Mouse (Mus musculus) lung, postnatal 10 days (tissue): ENCODE results near the gene Dnajb3.

ENCODE experiments used
- DNase-seq: peaks from one replicate; pipeline ENCODE4 v3.0.0; 2021

Dnajb3 gene

DNA sequence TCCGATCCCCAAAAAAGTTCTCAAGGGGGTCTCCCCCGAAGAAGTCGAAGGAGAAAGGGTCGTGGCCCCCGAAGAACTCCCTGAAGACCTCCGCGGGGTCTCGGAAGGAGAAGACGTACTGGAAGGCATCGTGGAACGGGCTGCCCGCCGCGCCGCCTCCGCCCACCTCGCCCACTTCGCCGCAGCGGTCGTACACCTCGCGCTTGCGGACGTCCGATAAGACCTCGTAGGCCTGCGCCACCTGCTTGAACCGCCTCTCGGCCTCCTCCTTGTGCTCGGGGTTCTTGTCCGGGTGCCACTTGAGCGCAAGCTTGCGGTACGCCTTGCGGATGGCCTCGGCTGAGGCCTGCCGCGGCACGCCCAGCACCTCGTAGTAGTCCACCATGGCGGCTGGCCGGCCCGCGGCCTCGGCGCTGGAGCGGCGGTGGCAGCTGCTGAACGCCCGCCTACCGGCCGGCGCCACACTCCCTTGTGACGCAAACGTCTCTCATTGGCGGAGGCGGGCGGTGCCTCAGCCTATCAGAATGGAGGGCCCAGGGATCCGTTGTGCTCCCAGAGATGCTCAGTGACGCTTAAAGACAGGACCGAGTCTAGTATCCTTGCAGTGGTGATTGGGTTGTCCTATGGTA lies at the start of gene Dnajb3:
Gene Dnajb3 (minus strand): TSS at position 489 of the 629 bp plus-strand sequence.
- DNase-seq = peak; percentile 79

DNA sequence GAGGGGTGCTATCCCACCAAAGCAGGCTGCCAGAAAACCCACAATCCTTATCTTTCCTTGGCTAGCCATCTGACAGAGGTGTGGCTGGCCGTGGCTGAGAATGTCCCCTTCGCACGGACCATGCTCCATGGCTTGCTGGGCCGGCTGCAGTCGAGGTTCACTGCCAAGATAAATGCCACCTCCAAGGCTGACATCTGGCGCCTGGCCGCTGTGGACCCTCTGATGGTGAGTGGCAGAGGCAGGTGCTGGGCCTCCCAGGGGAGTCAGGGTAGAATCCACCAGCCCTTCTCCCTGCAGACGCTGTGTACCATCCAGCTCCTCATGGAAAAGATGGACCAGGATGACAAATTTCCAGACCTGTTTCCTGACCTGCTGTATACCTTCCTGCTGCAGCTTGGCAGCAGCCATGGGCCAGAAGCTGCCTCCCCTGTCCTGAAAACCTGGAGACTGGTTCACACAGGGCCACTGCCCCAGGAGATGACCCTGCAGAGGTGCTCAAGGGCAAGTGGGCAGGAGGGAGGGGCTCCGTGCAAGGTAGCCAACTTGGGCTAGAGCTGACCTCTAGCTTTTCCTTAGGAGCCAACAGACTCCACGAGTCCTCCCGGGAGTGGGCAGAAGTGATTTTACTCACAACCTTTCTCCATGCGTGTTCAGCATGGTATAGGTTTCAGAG lies 49.3 kb upstream of the Dnajb3 start:
- DNase-seq = no peak

DNA sequence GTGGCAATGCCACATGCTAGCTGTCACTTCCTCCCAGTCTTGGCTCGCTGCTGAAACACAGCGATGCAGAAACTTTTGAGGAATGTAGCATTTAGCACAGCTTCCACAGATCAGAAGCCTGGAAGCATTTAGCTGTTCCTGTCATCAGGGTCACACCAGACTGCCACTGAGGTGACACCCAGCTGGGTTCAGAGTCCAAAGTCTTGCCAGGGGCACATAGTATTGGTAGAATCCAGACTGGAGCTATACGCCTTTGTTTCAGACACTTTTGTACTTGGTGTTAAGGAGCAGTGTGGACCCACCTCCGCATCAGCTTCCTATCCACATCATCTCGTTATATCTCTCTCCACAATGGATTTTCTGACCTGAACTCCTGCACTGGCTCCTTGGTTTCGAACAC lies 48.0 kb upstream of the Dnajb3 start:
- DNase-seq = no peak

DNA sequence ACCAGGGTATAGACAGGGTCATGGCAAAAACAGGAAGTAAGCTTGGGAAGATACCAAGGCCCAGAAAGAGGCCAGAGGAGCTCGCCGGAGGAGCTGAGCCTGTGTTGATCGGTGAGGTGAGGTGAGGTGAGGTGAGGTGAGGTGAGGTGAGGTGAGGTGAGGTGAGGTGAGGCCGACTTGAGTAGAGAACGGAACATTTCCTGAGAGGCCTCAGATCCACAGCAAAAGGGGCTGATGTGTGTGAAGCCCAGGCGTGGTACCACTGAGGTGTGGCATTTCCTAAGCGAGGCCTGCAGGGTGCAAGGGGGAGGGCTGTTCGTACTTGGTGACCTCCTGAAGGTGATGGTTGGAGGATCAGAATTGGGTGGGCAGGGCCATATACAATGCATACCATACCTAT lies 47.5 kb upstream of the Dnajb3 start:
- no peak for DNase-seq

DNA sequence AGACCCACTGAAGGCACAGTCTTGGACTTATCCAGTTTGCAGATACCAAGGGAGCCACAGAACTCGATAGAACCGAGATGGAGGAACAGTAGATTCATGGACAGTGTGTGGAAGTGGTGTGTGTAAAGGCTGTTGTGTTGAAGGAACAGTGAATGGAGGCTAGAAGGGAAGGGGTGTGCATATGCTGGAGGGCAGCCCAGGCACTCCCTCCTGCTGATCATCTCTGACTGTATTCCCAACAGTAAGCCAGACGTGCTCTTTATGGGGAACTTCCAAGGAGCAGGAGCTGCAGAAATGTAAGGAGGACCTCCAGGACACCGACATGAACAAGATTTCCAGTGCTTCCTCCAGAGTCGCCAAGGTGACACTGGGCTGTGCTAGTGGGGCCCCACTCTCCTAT lies 44.4 kb upstream of the Dnajb3 start:
- DNase-seq = no peak

DNA sequence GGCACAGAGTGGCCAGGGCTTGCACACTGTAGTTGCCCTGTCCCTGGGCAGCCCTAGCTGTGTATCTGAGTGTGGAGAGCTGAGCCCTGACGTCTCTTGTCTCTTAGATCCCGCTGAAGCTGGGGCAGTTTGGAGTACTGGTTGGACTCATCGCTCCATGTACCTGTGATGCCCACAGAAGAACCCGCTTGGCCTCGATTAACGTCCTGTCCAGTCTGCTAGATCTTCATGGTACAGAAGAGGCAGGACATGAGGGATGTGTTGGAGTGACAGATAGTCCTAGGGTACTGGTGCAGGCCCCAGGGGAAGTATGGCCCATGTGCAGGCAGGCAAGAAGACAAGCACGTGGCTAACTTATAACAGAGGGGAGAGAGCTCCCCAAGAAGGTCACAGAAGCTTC lies 44.0 kb upstream of the Dnajb3 start:
- DNase-seq = no peak

DNA sequence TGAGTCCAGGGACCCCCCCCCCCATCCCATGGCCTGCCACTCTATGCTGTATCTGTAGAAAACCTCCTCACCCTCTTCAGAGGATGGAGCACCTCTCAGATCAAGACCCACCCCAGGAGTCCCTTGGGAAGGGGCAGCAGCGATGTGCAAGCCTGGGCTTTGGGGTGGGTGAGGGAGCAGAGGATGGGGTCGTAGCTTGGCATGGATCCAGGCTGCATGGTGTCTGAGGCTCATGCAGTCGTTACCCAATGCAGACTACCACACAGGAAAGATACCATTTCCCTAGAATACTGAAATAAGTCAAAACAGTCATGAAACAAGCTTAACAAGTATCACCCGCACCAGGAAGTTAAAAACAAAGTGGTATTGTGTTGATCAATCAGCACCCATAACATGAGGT lies 43.1 kb upstream of the Dnajb3 start:
- DNase-seq = no peak

DNA sequence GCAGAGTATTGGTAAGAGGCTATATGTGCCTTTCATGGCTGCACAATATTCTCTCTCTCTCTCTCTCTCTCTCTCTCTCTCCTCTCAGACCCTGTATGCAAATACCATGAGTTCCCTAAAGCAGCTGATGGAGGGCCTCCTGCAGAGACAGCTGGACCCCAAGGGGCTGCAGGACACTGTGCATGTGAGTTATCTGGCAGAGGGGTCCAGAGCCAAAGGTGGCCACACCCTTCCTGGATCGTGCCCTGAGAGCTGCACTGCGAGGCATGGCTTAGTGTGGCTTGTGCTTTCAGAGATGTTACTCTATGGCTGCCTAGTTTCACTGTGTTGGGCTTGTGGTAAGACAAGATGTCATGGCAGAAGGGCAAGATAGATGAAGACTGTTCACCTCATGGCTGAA lies 42.1 kb upstream of the Dnajb3 start:
- DNase-seq = no peak

DNA sequence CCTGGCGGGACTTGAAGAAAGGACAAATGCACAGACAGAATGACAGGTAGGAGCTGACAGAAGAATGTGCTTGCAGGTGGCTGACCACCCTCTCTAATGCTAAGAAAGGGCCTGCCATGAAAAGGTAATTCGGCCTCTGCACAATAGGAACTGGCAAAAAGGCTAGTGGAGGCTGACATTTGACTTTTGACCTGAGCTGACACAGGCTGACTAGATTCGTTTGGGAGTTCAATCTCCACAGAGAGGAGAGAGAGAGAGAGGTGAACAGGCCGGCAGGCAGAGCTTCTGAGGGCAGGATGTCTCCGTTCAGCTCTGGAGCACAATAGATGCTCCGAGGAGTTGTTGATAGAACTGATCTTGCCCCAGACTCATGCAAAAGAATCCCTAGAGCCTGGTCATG lies 40.8 kb upstream of the Dnajb3 start:
- DNase-seq = no peak

DNA sequence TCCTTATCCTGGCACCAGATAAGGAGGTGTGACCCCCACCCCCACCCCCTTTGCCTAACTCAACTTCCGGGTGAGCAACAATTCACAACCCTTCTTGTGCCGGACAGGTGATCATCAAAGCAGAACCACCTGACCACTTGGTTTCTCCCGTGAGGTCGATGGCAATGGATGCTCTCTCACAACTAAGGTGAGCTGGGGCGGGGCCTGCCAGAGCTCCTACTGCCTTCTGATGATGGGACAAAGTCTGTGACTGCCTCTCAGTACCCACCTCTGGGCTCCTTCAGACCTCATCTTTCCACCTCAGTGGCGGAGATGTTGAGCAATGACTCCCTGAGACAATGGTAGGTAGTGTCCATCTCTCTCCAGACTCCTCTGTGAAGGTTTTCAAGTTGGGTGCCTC lies 40.3 kb upstream of the Dnajb3 start:
- no peak for DNase-seq

DNA sequence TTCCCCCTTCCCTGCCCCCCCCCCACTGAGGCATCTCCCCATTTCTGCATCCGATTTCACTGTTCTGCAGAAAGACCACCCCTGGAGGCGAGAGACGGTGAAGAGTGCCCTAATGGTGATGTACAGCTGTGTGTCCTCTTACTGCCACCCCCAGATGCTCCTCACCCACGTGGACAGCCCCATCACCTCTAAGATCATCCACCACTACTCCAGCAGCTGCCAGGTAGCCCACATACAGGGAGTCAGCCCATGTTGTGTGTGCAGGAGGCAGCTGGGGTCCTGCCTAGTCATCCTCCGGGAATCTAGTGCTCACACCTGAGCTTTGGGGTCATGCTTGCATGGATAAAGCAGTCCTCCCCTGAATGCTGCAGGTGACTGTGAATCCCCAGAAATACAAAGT lies 38.3 kb upstream of the Dnajb3 start:
- DNase-seq = no peak

DNA sequence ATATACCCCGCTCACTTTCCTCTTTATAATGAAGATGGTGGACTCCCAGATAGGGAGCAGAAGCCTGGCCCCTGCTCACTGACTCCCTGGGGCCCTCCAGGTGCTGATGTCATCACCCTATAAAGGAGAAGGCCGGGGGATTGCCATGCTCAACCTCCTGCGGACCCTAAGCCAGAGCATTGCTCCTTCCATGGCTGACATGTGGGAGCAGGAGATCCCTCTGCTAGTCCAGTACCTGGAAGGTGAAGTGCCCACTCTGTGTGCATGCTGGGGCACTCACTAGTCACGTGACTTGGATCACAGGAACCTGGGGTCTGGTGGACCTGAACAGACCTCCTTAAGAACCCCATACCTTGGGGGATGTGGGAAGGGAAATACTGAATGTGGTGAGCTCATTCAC lies 35.0 kb upstream of the Dnajb3 start:
- DNase-seq = no peak

DNA sequence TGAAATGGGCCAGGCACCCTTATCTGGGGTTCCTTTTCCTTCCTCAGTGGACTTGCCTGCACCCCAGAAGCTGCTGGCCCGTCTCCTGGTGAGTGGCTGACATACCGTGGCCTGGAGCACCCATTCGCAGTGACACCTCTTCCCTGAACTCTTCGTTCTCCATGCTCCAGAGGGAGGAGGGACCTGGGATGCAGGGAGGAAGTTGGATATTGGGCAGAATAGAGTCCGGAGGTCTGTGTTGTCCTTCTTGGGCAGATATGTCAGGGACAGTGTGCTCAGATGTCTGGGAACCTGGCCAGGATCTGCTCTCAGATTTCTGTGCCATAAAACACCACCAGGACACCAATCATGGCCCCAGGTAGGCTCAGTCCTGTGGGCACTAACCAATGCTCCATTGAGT lies 34.5 kb upstream of the Dnajb3 start:
- no peak for DNase-seq

DNA sequence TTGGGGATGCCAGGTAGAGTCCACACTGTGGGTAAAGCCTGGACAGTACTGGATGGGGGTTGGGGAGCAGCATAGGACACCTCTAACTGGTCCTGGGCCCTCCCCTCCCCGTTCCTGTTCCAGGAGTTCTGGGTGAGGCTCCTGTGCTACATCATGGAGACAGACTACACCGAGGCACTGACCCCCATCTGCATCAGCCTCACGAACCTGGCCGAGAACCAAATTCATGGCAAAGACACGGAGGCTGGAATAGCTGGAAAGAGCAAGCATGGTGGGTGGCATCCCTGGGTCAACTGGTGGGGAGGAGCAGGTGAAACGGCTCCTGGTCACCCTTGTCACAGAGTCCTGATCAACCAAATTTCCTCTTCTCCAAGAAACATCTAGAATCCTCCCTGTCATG lies 33.2 kb upstream of the Dnajb3 start:
- DNase-seq = no peak

DNA sequence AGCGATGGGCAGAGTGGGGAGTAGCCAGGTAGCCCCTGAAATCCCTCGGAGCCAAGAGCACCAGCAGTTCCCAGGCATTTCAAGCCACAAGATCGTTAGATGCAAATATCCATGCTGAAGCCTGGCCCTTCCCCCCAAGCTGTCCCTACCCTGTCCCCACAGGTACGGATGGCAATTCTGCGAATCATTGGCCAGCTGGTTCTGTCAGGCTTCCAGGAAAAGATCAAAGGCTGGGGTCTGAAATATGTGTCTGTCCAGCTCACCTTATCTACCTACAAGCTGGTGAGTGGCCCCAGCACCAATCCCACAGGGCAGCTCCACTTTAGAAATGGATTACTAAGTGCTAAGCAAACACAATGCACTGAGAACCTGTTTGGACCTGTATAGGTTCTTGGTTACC lies 31.7 kb upstream of the Dnajb3 start:
- DNase-seq = peak; percentile 52

DNA sequence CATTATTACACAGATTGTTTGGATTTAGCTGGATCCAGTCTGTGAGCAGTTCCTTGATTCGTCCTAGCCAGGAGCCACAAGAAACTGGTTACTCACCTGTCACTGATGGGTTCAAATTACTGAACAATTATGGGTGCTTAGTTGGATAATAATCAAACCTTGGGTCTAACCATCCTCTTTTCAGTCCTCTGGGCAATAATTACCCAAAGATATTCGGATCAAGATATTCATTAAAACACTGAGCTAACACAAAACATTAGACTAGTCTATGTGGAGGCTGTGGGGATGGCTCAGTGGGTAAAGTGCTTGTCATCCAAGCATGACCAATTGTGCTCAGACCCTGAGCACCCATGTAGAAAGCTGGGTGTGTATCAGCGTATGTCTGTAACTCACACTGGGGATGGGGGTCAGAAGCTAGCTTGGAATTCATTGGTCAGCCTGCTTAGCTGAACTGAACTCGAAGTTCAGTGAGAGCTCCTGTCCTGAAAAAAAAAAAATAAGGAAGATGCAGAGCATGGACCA lies 30.4 kb upstream of the Dnajb3 start:
- no peak for DNase-seq

DNA sequence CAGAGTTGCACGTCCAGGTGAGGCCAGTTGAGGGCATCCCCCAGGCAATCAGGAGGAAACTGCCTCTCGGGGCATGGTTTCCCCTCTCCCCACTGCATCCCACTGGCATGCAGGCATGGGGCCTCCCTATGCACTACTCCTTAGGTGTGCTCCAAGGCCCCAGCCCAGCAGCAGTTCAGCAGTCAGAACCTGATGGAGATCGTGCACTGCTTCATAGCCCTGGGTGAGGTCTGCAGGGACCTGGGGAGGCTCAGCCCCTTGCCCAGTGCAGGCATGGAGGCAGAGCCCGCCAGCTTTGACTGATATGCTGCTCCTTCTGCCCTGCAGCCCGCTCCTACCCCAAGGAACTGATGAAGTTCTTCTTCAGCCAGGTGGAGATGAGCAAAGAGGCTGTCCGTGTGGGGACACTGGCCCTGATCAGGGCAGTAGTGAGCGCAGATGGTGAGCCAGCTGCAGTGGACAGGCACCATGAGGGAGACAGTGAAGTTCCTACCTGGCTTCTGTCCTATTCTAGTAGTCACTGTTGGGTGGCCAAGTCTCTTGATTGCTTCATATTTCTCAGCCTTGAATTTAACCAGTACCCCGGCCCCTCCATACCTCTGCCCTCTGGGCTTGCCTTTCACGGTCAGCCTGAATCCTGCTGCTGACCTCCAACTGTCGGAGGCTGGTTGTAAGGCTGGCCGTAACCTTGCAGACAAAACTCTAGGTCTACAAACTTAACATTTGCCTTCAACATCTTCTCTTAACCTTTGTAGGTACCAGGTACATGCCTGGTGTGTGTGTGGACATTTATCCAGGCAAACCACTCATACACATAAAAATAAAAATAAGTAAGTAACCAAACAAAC lies 29.7 kb upstream of the Dnajb3 start:
- DNase-seq = no peak

DNA sequence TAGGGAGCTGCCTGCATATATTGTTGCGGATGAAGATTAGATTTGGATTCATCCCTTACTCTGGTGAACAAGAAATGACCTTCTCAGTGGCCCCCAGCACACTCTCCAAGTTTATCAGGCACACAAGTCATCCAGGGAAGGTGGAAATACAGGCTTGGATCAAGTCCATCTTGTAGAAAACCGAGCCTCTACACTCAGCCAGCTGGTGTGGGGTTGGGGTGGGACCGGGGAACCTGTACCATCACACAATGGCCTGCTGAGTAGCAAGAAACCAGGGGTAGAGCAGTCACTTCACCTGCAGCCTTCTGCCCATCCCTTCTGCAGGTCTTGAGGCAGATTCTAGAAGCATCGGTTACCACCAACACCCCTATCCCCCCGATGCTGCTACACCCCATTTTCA lies 29.1 kb upstream of the Dnajb3 start:
- no peak for DNase-seq

DNA sequence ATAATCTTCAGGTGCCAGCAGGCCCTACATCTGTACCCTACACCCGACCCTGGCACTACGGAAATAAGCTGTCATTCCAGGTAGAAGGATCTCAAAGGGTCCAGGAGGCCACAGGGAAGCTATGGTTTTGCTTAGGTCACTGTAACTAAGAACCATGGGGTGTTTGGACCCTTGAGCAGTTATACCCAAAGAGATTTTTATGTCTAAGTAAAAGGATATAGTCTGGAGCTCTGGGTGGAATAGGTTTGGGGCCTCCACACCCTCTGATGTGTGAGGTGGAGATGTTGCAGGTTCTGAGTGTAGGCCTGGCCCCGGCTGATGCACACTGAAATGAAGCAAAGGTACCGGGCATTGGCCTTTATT lies 28.6 kb upstream of the Dnajb3 start:
- DNase-seq = no peak

DNA sequence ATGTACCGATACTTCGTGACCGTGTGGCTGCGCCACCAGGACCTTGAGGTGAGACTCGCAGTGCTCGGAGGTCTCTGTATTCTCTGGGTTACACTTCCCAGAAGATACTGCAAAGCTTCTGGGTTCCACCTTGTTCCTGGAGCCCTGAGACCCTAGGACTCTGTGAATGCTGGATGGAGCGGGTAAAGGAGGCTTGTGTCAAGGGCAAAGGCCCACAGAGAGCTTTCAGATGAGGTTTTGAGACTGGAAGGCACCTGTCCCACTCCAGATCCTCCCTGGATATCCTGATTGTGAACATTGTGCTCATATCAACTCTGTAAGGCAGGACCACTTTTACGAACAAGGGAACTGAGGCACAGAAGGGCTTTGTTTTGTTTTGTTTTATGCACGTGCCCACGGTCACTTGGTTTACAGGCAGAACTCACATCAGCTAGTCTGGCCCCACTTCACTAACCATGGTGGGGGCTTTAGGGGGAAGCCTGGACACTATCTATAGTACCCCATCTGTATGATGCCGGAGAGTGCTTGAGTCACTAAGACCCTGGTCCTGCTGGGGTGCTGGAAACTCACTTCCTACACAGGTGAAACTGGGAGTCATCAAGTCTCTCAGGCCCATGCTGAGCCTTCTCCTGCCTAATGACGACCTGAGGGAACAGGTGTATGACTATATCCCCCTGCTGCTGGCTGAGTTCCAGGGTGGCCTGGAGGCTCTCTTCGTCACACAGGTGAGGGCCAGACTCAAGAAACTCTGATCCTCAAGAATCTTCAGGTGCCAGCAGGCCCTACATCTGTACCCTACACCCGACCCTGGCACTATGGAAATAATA lies 28.1 kb upstream of the Dnajb3 start:
- no peak for DNase-seq

DNA sequence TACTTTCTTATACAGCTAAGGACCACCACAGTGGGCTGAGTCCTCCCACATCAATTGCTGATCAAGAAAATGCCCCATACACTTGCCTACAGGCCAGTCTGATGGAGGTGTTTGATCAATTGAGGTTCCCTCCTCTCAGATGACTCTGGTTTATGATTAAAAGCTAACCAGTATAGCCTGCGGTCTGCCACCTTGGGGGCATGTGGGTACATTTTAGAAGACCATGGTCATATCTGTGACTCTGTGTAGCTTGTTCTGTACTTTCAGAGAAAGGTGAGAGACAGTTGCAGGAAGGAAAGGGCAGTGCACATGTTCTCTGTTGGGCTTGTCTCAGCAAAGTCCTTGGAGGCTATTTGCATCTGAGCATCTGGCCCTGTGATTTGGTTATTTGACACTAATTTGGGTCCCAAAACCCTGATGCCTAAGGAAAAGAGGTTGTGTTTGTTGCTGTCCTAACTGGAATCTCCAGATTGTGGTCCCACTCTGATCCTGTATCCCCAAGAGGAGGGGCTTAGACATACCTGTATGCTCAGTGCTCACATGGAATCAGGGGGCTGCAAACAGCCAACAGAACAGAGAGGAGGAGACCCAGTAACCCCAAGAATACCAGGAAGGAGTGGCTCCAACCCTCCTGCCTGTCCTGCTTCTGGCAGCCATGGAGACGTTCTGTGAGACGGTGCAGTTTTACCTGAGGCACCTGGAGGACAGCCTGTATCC lies 27.2 kb upstream of the Dnajb3 start:
- no peak for DNase-seq

DNA sequence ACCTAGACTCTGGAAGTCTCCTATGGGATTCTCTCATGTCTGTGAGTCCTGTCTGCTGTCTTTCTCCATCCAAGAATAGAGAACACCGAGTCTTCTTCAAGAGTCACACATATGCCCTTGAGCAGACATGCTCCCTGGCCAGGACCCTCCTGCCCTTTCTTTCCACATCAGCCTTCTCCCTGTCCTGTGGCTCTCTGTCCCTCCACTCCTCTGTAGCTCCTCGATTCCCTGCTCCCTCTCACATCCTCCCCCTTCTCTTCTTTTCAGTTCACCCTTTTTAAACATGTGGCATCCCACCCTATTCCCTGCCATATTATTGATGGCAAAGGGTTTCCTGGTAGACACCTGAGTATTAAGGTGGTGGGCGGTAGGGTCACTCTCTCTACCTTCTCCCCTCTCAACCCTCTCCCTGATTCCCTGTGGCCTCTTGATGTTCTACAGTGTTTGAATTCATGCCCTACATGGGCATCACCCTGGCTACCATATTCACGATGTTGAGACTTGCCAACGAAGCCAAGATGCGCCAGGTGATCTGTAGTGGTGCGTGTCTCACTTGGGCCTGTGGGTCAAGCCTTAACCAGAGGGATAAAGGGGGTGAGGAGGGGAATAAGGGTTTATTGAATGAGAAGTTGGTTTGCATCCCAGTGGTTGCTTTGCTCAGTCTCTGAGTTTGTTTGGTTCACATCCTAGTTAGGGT lies 26.4 kb upstream of the Dnajb3 start:
- DNase-seq = no peak
